Mouse (Mus musculus) MEL (cell line): ENCODE results near the gene Amacr. TPM values are rescaled to one million over a fixed set of nuclear protein-coding genes. Genes with fewer than 3 reads are reported as not detected.

Source experiments
- DNase-seq: peaks from one replicate; pipeline ENCODE4 v3.0.0; 2011; ENCODE audit warnings: low read depth, low spot score
- H3K27ac ChIP-seq: 2 replicates; pipeline ENCODE4 v1.5.1; 2012; ENCODE audit warnings: low read depth, mild to moderate bottlenecking, control low read depth, low read length, moderate library complexity; ENCODE audit not compliant: control insufficient read depth
- H3K27me3 ChIP-seq, 2 experiments: fragments of 150-350 bp in 1 of 2; sonication (generic) in 1 of 2; 2 replicates each; pipeline ENCODE4 v1.6.1; 2012; ENCODE audit warnings: low read length in 2 of 2, mild to moderate bottlenecking in 2 of 2, improper control_type of control experiment in 1 of 2, moderate library complexity in 1 of 2; ENCODE audit not compliant: insufficient read depth in 2 of 2, control insufficient read depth in 1 of 2
- H3K36me3 ChIP-seq, 2 experiments: 2 replicates each; pipeline ENCODE4 v1.6.1; 2012 to 2014; ENCODE audit warnings: low read length in 2 of 2, improper control_type of control experiment in 1 of 2, inconsistent platforms in 1 of 2, mild to moderate bottlenecking in 1 of 2; ENCODE audit not compliant: insufficient read depth in 2 of 2, control insufficient read depth in 1 of 2
- H3K4me1 ChIP-seq, 2 experiments: fragments of 150-350 bp in 1 of 2; sonication (generic) in 1 of 2; 2 replicates each; pipeline ENCODE4 v1.6.1; 2012; ENCODE audit warnings: low read length in 2 of 2, improper control_type of control experiment in 1 of 2, mild to moderate bottlenecking in 1 of 2; ENCODE audit not compliant: insufficient read depth in 2 of 2, control insufficient read depth in 1 of 2
- H3K4me3 ChIP-seq, 2 experiments: fragments of 150-350 bp in 1 of 2; sonication (generic) in 1 of 2; 2 replicates each; pipeline ENCODE4 v1.5.1; 2012; ENCODE audit warnings: low read depth in 2 of 2, low read length in 2 of 2, mild to moderate bottlenecking in 2 of 2, moderate library complexity in 2 of 2, control low read depth in 1 of 2, improper control_type of control experiment in 1 of 2; ENCODE audit not compliant: control insufficient read depth in 1 of 2, insufficient read depth in 1 of 2
- H3K79me2 ChIP-seq: 2 replicates; pipeline ENCODE4 v1.6.1; 2012; ENCODE audit warnings: mild to moderate bottlenecking, low read length, moderate library complexity; ENCODE audit not compliant: control insufficient read depth, poor library complexity, insufficient read depth
- H3K9ac ChIP-seq: 2 replicates; pipeline ENCODE4 v1.6.1; 2012; ENCODE audit warnings: low read depth, mild to moderate bottlenecking, control low read depth, low read length, moderate library complexity; ENCODE audit not compliant: control insufficient read depth, poor library complexity, severe bottlenecking
- H3K9me3 ChIP-seq: fragments of 150-350 bp; sonication (generic); replicated peaks from 2 replicates; pipeline ENCODE4 v1.6.1; 2012; ENCODE audit warnings: mild to moderate bottlenecking, low read length, improper control_type of control experiment, moderate library complexity; ENCODE audit not compliant: insufficient read depth
- ETS1 ChIP-seq: IDR thresholded peaks from 2 replicates; pipeline ENCODE4 v1.6.1; 2012; ENCODE audit warnings: low read depth, mild to moderate bottlenecking, inconsistent platforms, low read length, improper control_type of control experiment, moderate library complexity
- GATA1 ChIP-seq: IDR thresholded peaks from 2 replicates; pipeline ENCODE4 v1.6.1; 2011; ENCODE audit warnings: low read depth, low read length, improper control_type of control experiment
- JUND ChIP-seq: IDR thresholded peaks from 2 replicates; pipeline ENCODE4 v1.6.1; 2011; ENCODE audit warnings: low read depth, mild to moderate bottlenecking, improper control_type of control experiment, low read length
- MAZ ChIP-seq: IDR thresholded peaks from 2 replicates; pipeline ENCODE4 v1.6.1; 2012; ENCODE audit warnings: low read depth, mild to moderate bottlenecking, inconsistent platforms, low read length, improper control_type of control experiment
- MEF2A ChIP-seq: IDR thresholded peaks from 2 replicates; pipeline ENCODE4 v1.6.1; 2014; ENCODE audit warnings: low read depth, mild to moderate bottlenecking, inconsistent platforms, low read length, improper control_type of control experiment; ENCODE audit not compliant: poor library complexity, insufficient replicate concordance, severe bottlenecking; ENCODE audit errors: extremely low read depth
- SIN3A ChIP-seq: IDR thresholded peaks from 2 replicates; pipeline ENCODE4 v1.6.1; 2012; ENCODE audit warnings: low read length, improper control_type of control experiment, inconsistent platforms
- SMC3 ChIP-seq: IDR thresholded peaks from 2 replicates; pipeline ENCODE4 v1.6.1; 2011; ENCODE audit warnings: low read depth, low read length, improper control_type of control experiment
- TCF12 ChIP-seq: IDR thresholded peaks from 2 replicates; pipeline ENCODE4 v1.6.1; 2014; ENCODE audit warnings: low read depth, mild to moderate bottlenecking, inconsistent platforms, low read length, improper control_type of control experiment, moderate library complexity
- USF2 ChIP-seq, 2 experiments: IDR thresholded peaks; 2 replicates each; pipeline ENCODE4 v1.6.1; 2011 to 2012; ENCODE audit warnings: improper control_type of control experiment in 2 of 2, low read length in 2 of 2, borderline replicate concordance in 1 of 2, inconsistent platforms in 1 of 2, low read depth in 1 of 2, mild to moderate bottlenecking in 1 of 2; ENCODE audit not compliant: insufficient read depth in 1 of 2
- polyA plus RNA-seq, 2 experiments: library from polyadenylated mRNA; stranded (reverse) in 1 of 2; unstranded in 1 of 2; fragments of >175 nt in 1 of 2; fragments of >200 nt in 1 of 2; gene quantifications; 2 replicates each; pipeline versions ENCODE4 v1.2.1 to v1.2.4; 2012; ENCODE audit warnings: low replicate concordance in 2 of 2, low read depth in 1 of 2; ENCODE audit not compliant: insufficient read length in 2 of 2, insufficient read depth in 1 of 2, missing spikeins in 1 of 2
- total RNA-seq: library from RNA; depleted of rRNA; stranded (reverse); fragments of 300-350 nt; gene quantifications from 2 replicates; pipeline ENCODE4 v1.2.3, GENCODE M21; 2012

Gene Amacr
- total and polyA plus RNA-seq, 3 experiments = not detected

GRCm38 (mm10) chr15:10952760-10953305 is 28.7 kb upstream of the Amacr start:
- Histone ChIP-seq H3K79me2 (no peaks in the 10 kb centered on the region), H3K4me1 (no peaks in the 10 kb centered on the region), H3K4me3 (no peak overlapping the region), H3K36me3 (no peaks in the 10 kb centered on the region), H3K27me3 (no peaks in the 10 kb centered on the region), H3K27ac (no peak overlapping the region), H3K9ac (no peak overlapping the region), H3K9me3 (no peaks in the 10 kb centered on the region)
- no peak for DNase-seq
- TF ChIP-seq JUND (no peak), ETS1 (no peak), GATA1 (no peak), TCF12 (no peak), MEF2A (no peak), USF2 (IDR thresholded peaks at IDR 0.05; ENCODE audit: borderline replicate concordance in 1 of 2, insufficient read depth in 1 of 2, low read depth in 1 of 2, low read length in 2 of 2) (no peak)

DNA sequence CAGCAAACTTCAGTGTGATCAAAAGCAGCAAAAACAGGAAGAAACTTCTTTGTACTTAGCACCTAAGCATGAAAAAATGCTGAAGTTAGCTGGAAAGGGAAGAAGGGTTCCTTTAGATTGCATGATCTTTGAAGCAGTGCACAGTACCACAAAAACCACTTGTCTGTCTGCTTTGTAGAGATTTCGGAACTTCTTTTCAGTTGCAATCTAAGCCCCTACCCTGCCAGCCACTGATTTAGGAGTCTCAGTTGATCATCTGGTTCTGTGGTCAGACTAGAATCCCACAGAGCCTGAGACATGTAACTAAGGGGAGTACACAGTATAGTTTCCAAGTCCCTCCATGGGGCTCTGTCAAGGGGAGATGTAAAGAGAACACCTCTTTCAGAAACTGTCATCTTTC is 28.1 kb upstream of the Amacr start:
- H3K9ac ChIP-seq = no peak overlapping the region
- no peak overlapping the region for H3K27ac ChIP-seq
- no peak overlapping the region for H3K4me3 ChIP-seq
- no peaks in the 10 kb centered on the region for H3K27me3 ChIP-seq
- no peaks in the 10 kb centered on the region for H3K79me2 ChIP-seq
- H3K9me3 ChIP-seq = no peaks in the 10 kb centered on the region
- DNase-seq = no peak
- no peaks in the 10 kb centered on the region for H3K36me3 ChIP-seq
- TF ChIP-seq SMC3 = no peak
- TF ChIP-seq, all 39 proteins: peak for 0
- H3K4me1 ChIP-seq = no peaks in the 10 kb centered on the region

- Histone ChIP-seq H3K27ac (no peak overlapping the region), H3K79me2 (no peaks in the 10 kb centered on the region), H3K4me3 (no peak overlapping the region), H3K9me3 (no peaks in the 10 kb centered on the region), H3K36me3 (no peaks in the 10 kb centered on the region), H3K27me3 (no peaks in the 10 kb centered on the region), H3K9ac (no peak overlapping the region), H3K4me1 (no peaks in the 10 kb centered on the region)
- no peak for TF ChIP-seq SIN3A
- no peak for TF ChIP-seq MAZ
- no peak for DNase-seq
These were observed 27.1 kb upstream of the Amacr start for GRCm38 (mm10) chr15:10954381-10955016.
